Mouse (Mus musculus): ENCODE data around the gene Nedd8. TPM values are rescaled to one million over a fixed set of nuclear protein-coding genes. Genes with fewer than 3 reads are reported as not detected.

Nedd8 gene
- polyA plus RNA-seq, 1 experiment from 2014 or later = 664 TPM

GRCm38 (mm10) chr14:55628077-55628827, 43.7 kb downstream of the Nedd8 start:
- 93% methylated on average over 27 of the region's 27 CpGs for WGBS
- H3K27me3 ChIP-seq (ENCODE audit: poor library complexity, severe bottlenecking) = no peaks in the 10 kb centered on the region
- no peaks in the 10 kb centered on the region for H3K4me1 ChIP-seq
- DNase-seq (ENCODE audit: extremely low spot score, low spot score) = no peak
- H3K27ac ChIP-seq = no peak overlapping the region
- peaks cover 100% of the 10 kb centered on the region for H3K36me3 ChIP-seq (replicated peaks)
- no peak overlapping the region for H3K4me3 ChIP-seq
- H3K9me3 ChIP-seq = no peaks in the 10 kb centered on the region

GRCm38 (mm10) chr14:55618486-55619195, 53.3 kb downstream of the Nedd8 start:
- Histone ChIP-seq H3K27me3 (ENCODE audit: poor library complexity, severe bottlenecking) (peaks cover 13% of the 10 kb centered on the region), H3K4me3 (peak overlapping the region; percentile 36), H3K36me3 (replicated peaks) (peaks cover 6% of the 10 kb centered on the region), H3K4me1 (peaks cover 20% of the 10 kb centered on the region), H3K27ac (0 out of 2 replicates have a peak overlapping the region, but pooled peaks have one; percentile 42), H3K9me3 (no peaks in the 10 kb centered on the region)
- DNase-seq (ENCODE audit: extremely low spot score, low spot score) = no peak
- 59% methylated on average over 22 of the region's 22 CpGs for WGBS

GRCm38 (mm10) chr14:55617822-55618221, 54.1 kb downstream of the Nedd8 start, which contains the start of gene Rec8:
Rec8 (plus strand) TSS chr14:55618037.
- peak; percentile 63 for DNase-seq (ENCODE audit: extremely low spot score, low spot score)
- Histone ChIP-seq H3K4me1 (peaks cover 20% of the 10 kb centered on the region), H3K4me3 (peak within 1 kb of the TSS; percentile 36), H3K36me3 (replicated peaks) (no peaks in the 10 kb centered on the region; the same call in 1 of the 2 replicates), H3K27me3 (ENCODE audit: poor library complexity, severe bottlenecking) (peaks cover 13% of the 10 kb centered on the region), H3K27ac (peak within 1 kb of the TSS; percentile 42; the same call in 1 of the 2 replicates), H3K9me3 (no peaks in the 10 kb centered on the region)
- 28% methylated on average over 21 of the region's 21 CpGs for WGBS

- Histone ChIP-seq H3K4me3 (no peak overlapping the region), H3K27ac (no peak overlapping the region), H3K36me3 (replicated peaks) (no peaks in the 10 kb centered on the region), H3K4me1 (peaks cover 20% of the 10 kb centered on the region), H3K9me3 (no peaks in the 10 kb centered on the region), H3K27me3 (ENCODE audit: poor library complexity, severe bottlenecking) (peaks cover 13% of the 10 kb centered on the region)
- DNase-seq (ENCODE audit: extremely low spot score, low spot score) = no peak
- 89% methylated on average over 2 of the region's 2 CpGs for WGBS
These were observed 55.1 kb downstream of the Nedd8 start for GRCm38 (mm10) chr14:55616844-55617243.

- H3K27ac ChIP-seq = no peak overlapping the region
These were observed 56.0 kb downstream of the Nedd8 start for GRCm38 (mm10) chr14:55615876-55616275.

GRCm38 (mm10) chr14:55614565-55615178, 57.3 kb downstream of the Nedd8 start:
- Histone ChIP-seq H3K9me3 (no peaks in the 10 kb centered on the region), H3K4me3 (no peak overlapping the region), H3K27me3 (ENCODE audit: poor library complexity, severe bottlenecking) (peaks cover 13% of the 10 kb centered on the region), H3K36me3 (replicated peaks) (peaks cover 9% of the 10 kb centered on the region), H3K27ac (no peak overlapping the region), H3K4me1 (peaks cover 20% of the 10 kb centered on the region)
- DNase-seq (ENCODE audit: extremely low spot score, low spot score) = no peak
- WGBS = 82% methylated on average over 7 of the region's 7 CpGs

More at GRCm38 (mm10) chr14:55615876-55616275, 56.0 kb downstream of the Nedd8 start:
- Histone ChIP-seq H3K9me3 (no peaks in the 10 kb centered on the region), H3K4me3 (no peak overlapping the region), H3K27me3 (ENCODE audit: poor library complexity, severe bottlenecking) (peaks cover 13% of the 10 kb centered on the region), H3K36me3 (replicated peaks) (no peaks in the 10 kb centered on the region), H3K4me1 (peaks cover 20% of the 10 kb centered on the region)
- 50% methylated on average over 2 of the region's 2 CpGs for WGBS
- DNase-seq (ENCODE audit: extremely low spot score, low spot score) = no peak

GRCm38 (mm10) chr14:55613346-55613745, 58.6 kb downstream of the Nedd8 start:
- Histone ChIP-seq H3K4me1 (peaks cover 12% of the 10 kb centered on the region), H3K4me3 (no peak overlapping the region), H3K27me3 (ENCODE audit: poor library complexity, severe bottlenecking) (peaks cover 4% of the 10 kb centered on the region; the same call in 1 of the 2 replicates), H3K27ac (no peak overlapping the region), H3K36me3 (replicated peaks) (peaks cover 22% of the 10 kb centered on the region), H3K9me3 (no peaks in the 10 kb centered on the region)
- 84% methylated on average over 6 of the region's 6 CpGs for WGBS
- DNase-seq (ENCODE audit: extremely low spot score, low spot score) = no peak

Other genes with a start within 250 kb of the Nedd8 start
- 67.2 and 71.0 TPM in 2 replicates for gene Dhrs4, start 193.4 kb downstream of the Nedd8 start, polyA plus RNA-seq (2016; fragmentation: Nextera tagmentation; extraction: Ambion mirVana)
- 5.1 TPM in 2 replicates for gene Carmil3, start 181.5 kb downstream of the Nedd8 start, polyA plus RNA-seq (2016; fragmentation: Nextera tagmentation; extraction: Ambion mirVana)
- gene Cpne6, start 161.7 kb downstream of the Nedd8 start, polyA plus RNA-seq (2016; fragmentation: Nextera tagmentation; extraction: Ambion mirVana) = 0.05 and 0.14 TPM in 2 replicates
- gene Nrl, start 147.1 kb downstream of the Nedd8 start, polyA plus RNA-seq (2016; fragmentation: Nextera tagmentation; extraction: Ambion mirVana) = not detected in 2 replicates
- 18.3 and 20.0 TPM in 2 replicates for gene Pck2, start 131.9 kb downstream of the Nedd8 start, polyA plus RNA-seq (2016; fragmentation: Nextera tagmentation; extraction: Ambion mirVana)
- gene Dcaf11, start 112.1 kb downstream of the Nedd8 start, polyA plus RNA-seq (2016; fragmentation: Nextera tagmentation; extraction: Ambion mirVana) = 68.1 and 73.3 TPM in 2 replicates
- not detected in 2 replicates for gene A730061H03Rik, start 111.7 kb downstream of the Nedd8 start, polyA plus RNA-seq (2016; fragmentation: Nextera tagmentation; extraction: Ambion mirVana)
- not detected in 2 replicates for gene Fitm1, start 96.5 kb downstream of the Nedd8 start, polyA plus RNA-seq (2016; fragmentation: Nextera tagmentation; extraction: Ambion mirVana)
- gene Psme1, start 94.0 kb downstream of the Nedd8 start, polyA plus RNA-seq (2016; fragmentation: Nextera tagmentation; extraction: Ambion mirVana) = 90.9 and 94.3 TPM in 2 replicates
- gene Emc9, start 86.8 kb downstream of the Nedd8 start, polyA plus RNA-seq (2016; fragmentation: Nextera tagmentation; extraction: Ambion mirVana) = 5.3 and 5.4 TPM in 2 replicates
- 154 and 171 TPM in 2 replicates for gene Psme2, start 81.0 kb downstream of the Nedd8 start, polyA plus RNA-seq (2016; fragmentation: Nextera tagmentation; extraction: Ambion mirVana)
- gene Rnf31, start 80.4 kb downstream of the Nedd8 start, polyA plus RNA-seq (2016; fragmentation: Nextera tagmentation; extraction: Ambion mirVana) = 20.5 and 21.3 TPM in 2 replicates
- 7.3 and 7.6 TPM in 2 replicates for gene Irf9, start 68.6 kb downstream of the Nedd8 start, polyA plus RNA-seq (2016; fragmentation: Nextera tagmentation; extraction: Ambion mirVana)
- gene Rec8, start 54.1 kb downstream of the Nedd8 start, polyA plus RNA-seq (2016; fragmentation: Nextera tagmentation; extraction: Ambion mirVana) = 5.6 and 5.7 TPM in 2 replicates
- 110 and 123 TPM in 2 replicates for gene Ipo4, start 36.2 kb downstream of the Nedd8 start, polyA plus RNA-seq (2016; fragmentation: Nextera tagmentation; extraction: Ambion mirVana)
- 0.98 and 1.00 TPM in 2 replicates for gene Gm49378, start 34.2 kb downstream of the Nedd8 start, polyA plus RNA-seq (2016; fragmentation: Nextera tagmentation; extraction: Ambion mirVana)
- gene Tm9sf1, start 28.3 kb downstream of the Nedd8 start, polyA plus RNA-seq (2016; fragmentation: Nextera tagmentation; extraction: Ambion mirVana) = 78.3 and 78.7 TPM in 2 replicates
- gene Tssk4, start 21.9 kb downstream of the Nedd8 start, polyA plus RNA-seq (2016; fragmentation: Nextera tagmentation; extraction: Ambion mirVana) = 0.58 and 1.1 TPM in 2 replicates
- gene Mdp1, start 11.6 kb downstream of the Nedd8 start, polyA plus RNA-seq (2016; fragmentation: Nextera tagmentation; extraction: Ambion mirVana) = 62.4 and 63.7 TPM in 2 replicates
- 59.9 and 62.4 TPM in 2 replicates for gene Gmpr2, start 183 bp downstream of the Nedd8 start, polyA plus RNA-seq (2016; fragmentation: Nextera tagmentation; extraction: Ambion mirVana)
- gene Tinf2, start 9.7 kb upstream of the Nedd8 start, polyA plus RNA-seq (2016; fragmentation: Nextera tagmentation; extraction: Ambion mirVana) = 78.8 and 79.7 TPM in 2 replicates
- gene Tgm1, start 41.8 kb upstream of the Nedd8 start, polyA plus RNA-seq (2016; fragmentation: Nextera tagmentation; extraction: Ambion mirVana) = 0.26 and 0.44 TPM in 2 replicates
- 30.2 and 31.5 TPM in 2 replicates for gene Rabggta, start 50.1 kb upstream of the Nedd8 start, polyA plus RNA-seq (2016; fragmentation: Nextera tagmentation; extraction: Ambion mirVana)
- 59.1 and 62.5 TPM in 2 replicates for gene Dhrs1, start 73.6 kb upstream of the Nedd8 start, polyA plus RNA-seq (2016; fragmentation: Nextera tagmentation; extraction: Ambion mirVana)
- 63.0 and 68.4 TPM in 2 replicates for gene Nop9, start 73.6 kb upstream of the Nedd8 start, polyA plus RNA-seq (2016; fragmentation: Nextera tagmentation; extraction: Ambion mirVana)
- gene Cideb, start 86.3 kb upstream of the Nedd8 start, polyA plus RNA-seq (2016; fragmentation: Nextera tagmentation; extraction: Ambion mirVana) = 0.33 TPM in 1 of 2 replicates, not detected in the other
- 0.19 and 0.28 TPM in 2 replicates for gene Ltb4r2, start 89.3 kb upstream of the Nedd8 start, polyA plus RNA-seq (2016; fragmentation: Nextera tagmentation; extraction: Ambion mirVana)
- 0.26 TPM in 2 replicates for gene Ltb4r1, start 93.8 kb upstream of the Nedd8 start, polyA plus RNA-seq (2016; fragmentation: Nextera tagmentation; extraction: Ambion mirVana)
- 4.6 and 5.4 TPM in 2 replicates for gene Adcy4, start 112.0 kb upstream of the Nedd8 start, polyA plus RNA-seq (2016; fragmentation: Nextera tagmentation; extraction: Ambion mirVana)
- 8.0 and 10.2 TPM in 2 replicates for gene Ripk3, start 116.7 kb upstream of the Nedd8 start, polyA plus RNA-seq (2016; fragmentation: Nextera tagmentation; extraction: Ambion mirVana)
- 37.9 and 39.1 TPM in 2 replicates for gene Nfatc4, start 151.0 kb upstream of the Nedd8 start, polyA plus RNA-seq (2016; fragmentation: Nextera tagmentation; extraction: Ambion mirVana)
- 24.5 and 25.8 TPM in 2 replicates for gene Nynrin, start 181.9 kb upstream of the Nedd8 start, polyA plus RNA-seq (2016; fragmentation: Nextera tagmentation; extraction: Ambion mirVana)
- 0.10 and 0.12 TPM in 2 replicates for gene Cbln3, start 212.3 kb upstream of the Nedd8 start, polyA plus RNA-seq (2016; fragmentation: Nextera tagmentation; extraction: Ambion mirVana)
- 22.7 and 25.3 TPM in 2 replicates for gene Khnyn, start 212.8 kb upstream of the Nedd8 start, polyA plus RNA-seq (2016; fragmentation: Nextera tagmentation; extraction: Ambion mirVana)
- 41.9 and 48.9 TPM in 2 replicates for gene Sdr39u1, start 228.2 kb upstream of the Nedd8 start, polyA plus RNA-seq (2016; fragmentation: Nextera tagmentation; extraction: Ambion mirVana)

Data from forebrain, embryonic 10.5 days (tissue).